Mouse (Mus musculus): ENCODE results near the gene Gm17581. TPM values are rescaled to one million over a fixed set of nuclear protein-coding genes. Genes with fewer than 3 reads are reported as not detected.
A peak's percentile ranks its signal among the peaks of the same experiment; 100 is the strongest.

Gene Gm17581
- total RNA-seq, 2 experiments from 2014 or later, result not detected

DNA sequence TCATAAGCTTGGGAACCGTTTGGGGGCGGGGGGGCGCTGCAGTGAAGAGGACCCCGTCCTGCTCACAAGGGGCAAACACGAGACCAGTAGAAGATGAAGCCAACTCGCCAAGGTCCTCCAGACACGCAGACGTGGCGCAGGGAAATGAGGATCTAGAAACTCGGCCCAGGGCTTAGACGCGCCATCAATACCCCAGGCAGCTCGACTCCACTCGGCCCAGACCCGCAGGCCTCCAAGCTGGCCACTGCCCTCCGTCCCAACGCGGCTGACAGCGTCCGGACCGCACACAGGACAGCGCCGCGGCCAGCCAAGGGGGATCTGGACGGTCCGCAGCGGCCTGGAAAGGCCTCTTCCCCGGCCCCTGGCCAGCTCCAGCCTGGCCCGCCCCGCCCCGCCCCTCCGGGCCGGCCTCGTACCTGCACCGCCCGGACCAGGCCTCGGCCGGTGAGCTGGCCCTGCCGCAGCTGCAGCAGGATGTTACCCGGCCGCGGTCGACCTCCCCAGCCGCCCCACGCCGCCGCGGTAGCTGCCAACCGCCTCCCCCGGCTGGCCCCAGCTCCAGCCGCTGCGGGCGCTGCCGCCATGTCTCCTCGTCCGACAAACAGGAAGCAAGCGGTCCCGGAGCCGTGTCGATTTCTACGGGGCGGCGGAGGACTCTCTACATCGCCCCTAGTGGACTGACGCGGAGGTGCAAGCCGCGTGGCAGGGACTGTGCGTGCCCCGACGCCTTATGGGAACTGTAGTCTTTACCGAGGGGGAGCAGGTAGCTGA is 43.8 kb downstream of the Gm17581 start, which contains the start of gene Trpc4ap:
Gene Trpc4ap, minus strand, starts transcription at position 662 of the 771 bp plus-strand sequence.
- DNase-seq (ENCODE audit: low spot score in 2 of 2), result peak; percentile 97

DNA sequence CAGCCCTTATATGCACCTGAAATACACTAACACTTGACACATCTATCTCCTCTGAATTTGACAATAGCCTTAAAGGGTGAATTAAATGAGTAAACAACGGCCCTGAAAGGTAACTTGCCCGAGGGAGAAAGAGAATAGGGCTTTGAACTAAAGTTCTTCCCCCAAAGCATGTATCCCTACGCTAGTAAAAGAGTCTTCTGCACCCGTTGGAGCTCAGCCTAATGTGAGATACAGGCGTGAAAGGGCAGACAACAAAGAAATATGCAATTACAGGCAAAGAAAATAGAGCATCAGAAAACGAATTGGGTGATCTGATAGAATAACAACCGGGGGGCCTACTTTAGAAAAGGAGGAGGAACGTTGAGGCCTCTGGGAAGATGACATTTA is 44.3 kb downstream of the Gm17581 start:
- DNase-seq (ENCODE audit: low spot score in 2 of 2), result no peak

DNA sequence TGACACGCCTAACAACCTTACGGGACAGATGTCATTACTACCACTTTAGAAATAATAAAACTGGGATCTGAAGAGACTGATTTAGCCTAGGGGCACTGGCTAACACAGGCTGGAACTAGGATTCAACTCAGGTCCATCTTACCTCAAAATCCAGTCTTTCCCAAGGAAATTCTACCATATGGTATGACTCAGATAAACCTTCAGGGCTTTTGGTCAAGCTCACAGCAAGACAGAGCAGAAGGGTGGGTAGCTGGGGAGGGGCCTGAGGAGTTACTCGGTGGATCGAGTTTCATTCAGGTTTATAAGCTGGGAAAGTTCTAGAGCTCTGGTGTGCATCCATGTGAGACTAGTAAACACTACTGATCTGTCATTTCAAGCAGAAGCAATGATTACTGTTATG is 46.5 kb downstream of the Gm17581 start:
- DNase-seq (ENCODE audit: low spot score in 2 of 2), result no peak

DNA sequence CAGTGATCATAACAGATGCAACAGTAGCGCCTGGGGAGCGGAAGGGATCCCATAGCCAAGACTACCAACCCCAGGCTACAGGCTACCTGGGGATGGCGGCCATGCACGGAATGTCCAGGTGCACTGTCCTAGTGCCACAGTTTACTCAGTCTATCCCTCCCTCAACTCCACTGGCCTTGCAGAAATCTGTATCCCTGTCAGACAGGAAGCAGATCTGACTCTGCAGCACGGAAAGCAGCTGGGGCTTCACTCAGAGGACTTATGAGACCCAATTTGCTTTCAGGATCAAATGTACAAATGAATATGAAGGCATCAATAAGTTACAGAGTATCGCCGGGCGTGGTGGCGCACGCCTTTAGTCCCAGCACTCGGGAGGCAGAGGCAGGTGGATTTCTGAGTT is 47.9 kb downstream of the Gm17581 start:
- DNase-seq (ENCODE audit: low spot score in 2 of 2), result no peak

DNA sequence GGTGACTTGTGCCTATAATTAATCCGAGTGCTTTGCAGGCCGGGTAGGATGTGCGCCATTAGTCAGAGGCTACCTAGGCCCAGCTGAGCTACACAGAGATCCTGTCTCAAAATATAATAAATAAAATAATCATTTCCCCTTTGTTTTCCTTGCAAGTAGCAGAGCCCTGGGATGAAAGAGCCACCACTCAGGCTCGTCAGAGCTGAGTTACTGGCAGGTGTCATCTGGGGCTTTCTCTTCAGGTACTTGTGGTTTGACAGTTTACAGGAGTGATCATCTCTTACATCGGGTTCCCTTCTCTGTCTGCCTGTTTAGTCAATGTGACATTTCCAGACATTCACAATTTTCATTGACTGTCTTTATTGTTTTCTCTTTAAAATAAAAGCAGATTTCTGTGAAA is 49.1 kb downstream of the Gm17581 start:
- DNase-seq (ENCODE audit: low spot score in 2 of 2), result no peak

Other genes starting within 250 kb of the Gm17581 start
- gene Acss2, start 217.9 kb downstream of the Gm17581 start, total RNA-seq (2021), result 10 to 100 TPM; 20.5 to 26.1 TPM
- gene Ggt7, start 217.6 kb downstream of the Gm17581 start, total RNA-seq (2021), result 1 to 10 TPM; 7.5 to 8.2 TPM
- gene Gss, start 143.1 kb downstream of the Gm17581 start, total RNA-seq (2021), result 10 to 100 TPM; 38.7 to 39.6 TPM
- gene Myh7b, start 124.7 kb downstream of the Gm17581 start, total RNA-seq (2021), result 1 to 10 TPM in 1 of 2 experiments, under 1 TPM in 1; 0.62 to 1.8 TPM
- gene Trpc4ap, start 43.5 kb downstream of the Gm17581 start, total RNA-seq (2021), result 100 to 1,000 TPM; 129 to 141 TPM
- 10 to 100 TPM; 42.0 to 43.8 TPM for gene Edem2, start 6.4 kb downstream of the Gm17581 start, total RNA-seq (2021)
- gene Procr, start 15.3 kb upstream of the Gm17581 start, total RNA-seq (2021), result 10 to 100 TPM; 30.2 to 32.7 TPM
- gene Mmp24, start 39.5 kb upstream of the Gm17581 start, total RNA-seq (2021), result 1 to 10 TPM; 5.3 to 6.9 TPM
- 10 to 100 TPM; 72.5 to 72.6 TPM for gene BC029722, start 83.6 kb upstream of the Gm17581 start, total RNA-seq (2021)
- 100 to 1,000 TPM; 137 to 148 TPM for gene Eif6, start 91.1 kb upstream of the Gm17581 start, total RNA-seq (2021)
- gene Fam83c, start 99.0 kb upstream of the Gm17581 start, total RNA-seq (2021), result not detected
- 100 to 1,000 TPM in 1 of 2 experiments, 10 to 100 TPM in 1; 92.3 to 106 TPM for gene Uqcc1, start 194.4 kb upstream of the Gm17581 start, total RNA-seq (2021)
- not detected for gene Gm15557, start 204.9 kb upstream of the Gm17581 start, total RNA-seq (2021)
- 1 to 10 TPM in 1 of 2 experiments, under 1 TPM in 1; 0.64 to 1.1 TPM for gene Gdf5, start 209.5 kb upstream of the Gm17581 start, total RNA-seq (2021)
- gene Cep250, start 220.6 kb upstream of the Gm17581 start, total RNA-seq (2021), result 10 to 100 TPM; 26.8 to 29.9 TPM